In genomic region chr11:70214191-70214855, GRCm38 (mm10) we compare ENCODE assay signal across 8 mouse cellular contexts. TPM values are rescaled to one million over a fixed set of nuclear protein-coding genes. Genes with fewer than 3 reads are reported as not detected.
A peak's percentile ranks its signal among the peaks of the same experiment; 100 is the strongest.
DNase-seq lines count a peak whose midpoint lies in the region; ATAC-seq lines count a peak whose summit lies in the region.

No protein-coding gene starts in this region.

- WGBS in forebrain, embryonic 14.5 days, result 1% methylated on average over 46 of the region's 46 CpGs
- WGBS in midbrain, embryonic 12.5 days, result under 1% methylated on average over 46 of the region's 46 CpGs

- peak; percentile 43; the same call in 1 of the 2 replicates for ATAC-seq in forebrain, embryonic 14.5 days
- peak; percentile 30; the same call in 1 of the 2 replicates for ATAC-seq in midbrain, embryonic 12.5 days (ENCODE audit: low FRiP score, low read depth)

- peaks cover 39% of the 10 kb centered on the region for H3K27me3 ChIP-seq in forebrain, embryonic 14.5 days (replicated peaks; ENCODE audit: control insufficient read depth, insufficient read depth, low read length)
- H3K27me3 ChIP-seq in midbrain, embryonic 12.5 days, result peaks cover 76% of the 10 kb centered on the region

- intact Hi-C loops in heart, postnatal 10 days (cut with DNase I), result loop anchor here (5.0 kb wide), 2 partner anchors 42 to 282 kb away; no protein-coding TSS in a partner anchor

- H3K4me2 ChIP-seq in forebrain, embryonic 14.5 days (ENCODE audit: low read length), result peak overlapping the region; percentile 55
- peak overlapping the region; percentile 59 for H3K4me2 ChIP-seq in midbrain, embryonic 12.5 days (replicated peaks)

- H3K4me3 ChIP-seq in forebrain, embryonic 14.5 days (ENCODE audit: low read depth, low read length), result peak overlapping the region; percentile 24
- H3K4me3 ChIP-seq in midbrain, embryonic 12.5 days, result peak overlapping the region; percentile 33

- peak; percentile 93 for DNase-seq in heart, adult 11 months
- no peak for DNase-seq in heart, postnatal 10 days
- DNase-seq in brain, adult 2 months (ENCODE audit: low read depth, low spot score), result peak; percentile 56
- DNase-seq in forebrain, embryonic 14.5 days (ENCODE audit: low spot score), result no peak
- peak; percentile 81 to 82 for DNase-seq in kidney, adult 8-10 months
- DNase-seq in urinary bladder, adult 18-20 months (ENCODE audit: low spot score in 2 of 2), result no peak
- DNase-seq in MN1 (ENCODE audit: low spot score), result no peak

- no peaks in the 10 kb centered on the region for H3K9me3 ChIP-seq in forebrain, embryonic 14.5 days (replicated peaks; ENCODE audit: control insufficient read depth, low read length)
- no peaks in the 10 kb centered on the region for H3K9me3 ChIP-seq in midbrain, embryonic 12.5 days

- no peak overlapping the region for H3K27ac ChIP-seq in forebrain, embryonic 14.5 days (ENCODE audit: low read depth, low read length)
- H3K27ac ChIP-seq in midbrain, embryonic 12.5 days (replicated peaks), result no peak overlapping the region

- H3K9ac ChIP-seq in forebrain, embryonic 14.5 days (ENCODE audit: low read length), result peak overlapping the region; percentile 52
- H3K9ac ChIP-seq in midbrain, embryonic 12.5 days (replicated peaks), result peak overlapping the region; percentile 25; the same call in 1 of the 2 replicates

- peaks cover 24% of the 10 kb centered on the region for H3K4me1 ChIP-seq in forebrain, embryonic 14.5 days (ENCODE audit: control insufficient read depth, insufficient read depth, low read length)
- H3K4me1 ChIP-seq in midbrain, embryonic 12.5 days, result peaks cover 37% of the 10 kb centered on the region

- H3K36me3 ChIP-seq in forebrain, embryonic 14.5 days (ENCODE audit: control insufficient read depth, insufficient read depth, low read length), result peaks cover 18% of the 10 kb centered on the region
- H3K36me3 ChIP-seq in midbrain, embryonic 12.5 days, result peaks cover 16% of the 10 kb centered on the region

RNA-seq across cellular contexts. Expression of gene Slc16a11, which starts 1.8 kb away (rescaled TPM):
- total RNA-seq in heart, postnatal 10 days (2021), result under 1 TPM; 0.20 to 0.91 TPM
- polyA plus RNA-seq in forebrain, embryonic 14.5 days (2014; fragmentation: Nextera tagmentation; extraction: Ambion mirVana), result 0.98 and 1.1 TPM in 2 replicates
- polyA plus RNA-seq in midbrain, embryonic 12.5 days (2016; fragmentation: Nextera tagmentation; extraction: Ambion mirVana), result 1.9 and 2.8 TPM in 2 replicates

RNA-seq across cellular contexts. Expression of gene Slc16a13, which starts 6.5 kb away (rescaled TPM):
- total RNA-seq in heart, postnatal 10 days (2021), result 1 to 10 TPM; 5.2 to 6.8 TPM
- 9.2 and 12.9 TPM in 2 replicates for polyA plus RNA-seq in forebrain, embryonic 14.5 days (2014; fragmentation: Nextera tagmentation; extraction: Ambion mirVana)
- polyA plus RNA-seq in midbrain, embryonic 12.5 days (2016; fragmentation: Nextera tagmentation; extraction: Ambion mirVana), result 19.0 and 19.5 TPM in 2 replicates

RNA-seq across cellular contexts. Expression of gene Bcl6b, which starts 15.3 kb away (rescaled TPM):
- total RNA-seq in heart, postnatal 10 days (2021), result 10 to 100 TPM; 54.7 to 55.5 TPM
- 4.5 and 6.3 TPM in 2 replicates for polyA plus RNA-seq in forebrain, embryonic 14.5 days (2014; fragmentation: Nextera tagmentation; extraction: Ambion mirVana)
- 5.2 and 5.4 TPM in 2 replicates for polyA plus RNA-seq in midbrain, embryonic 12.5 days (2016; fragmentation: Nextera tagmentation; extraction: Ambion mirVana)

RNA-seq across cellular contexts. Expression of gene 0610010K14Rik, which starts 23.4 kb away (rescaled TPM):
- 10 to 100 TPM; 54.8 to 60.8 TPM for total RNA-seq in heart, postnatal 10 days (2021)
- polyA plus RNA-seq in forebrain, embryonic 14.5 days (2014; fragmentation: Nextera tagmentation; extraction: Ambion mirVana), result 202 and 245 TPM in 2 replicates
- 210 and 213 TPM in 2 replicates for polyA plus RNA-seq in midbrain, embryonic 12.5 days (2016; fragmentation: Nextera tagmentation; extraction: Ambion mirVana)

RNA-seq across cellular contexts. Expression of gene Gm21988, which starts 25.3 kb away (rescaled TPM):
- 1 to 10 TPM; 3.3 to 3.4 TPM for total RNA-seq in heart, postnatal 10 days (2021)
- 11.1 and 11.9 TPM in 2 replicates for polyA plus RNA-seq in forebrain, embryonic 14.5 days (2014; fragmentation: Nextera tagmentation; extraction: Ambion mirVana)
- polyA plus RNA-seq in midbrain, embryonic 12.5 days (2016; fragmentation: Nextera tagmentation; extraction: Ambion mirVana), result 10.5 and 12.4 TPM in 2 replicates

Comparison
In these comparisons a context has a peak if more than half of its experiments do, and no peak if none do; other contexts are left out.
1. DNase-seq: peak in heart, adult 11 months (single experiment), brain, adult 2 months (single experiment) and kidney, adult 8-10 months (2 of 2); none in heart, postnatal 10 days (0 of 2), forebrain, embryonic 14.5 days (single experiment), urinary bladder, adult 18-20 months (0 of 2) and MN1 (single experiment).